In genomic region chr1:128687236-128687927, GRCm38 (mm10) we compare ENCODE assay signal across 13 mouse cellular contexts.
A peak's percentile ranks its signal among the peaks of the same experiment; 100 is the strongest.
DNase-seq lines count a peak whose midpoint lies in the region; ATAC-seq and TF ChIP-seq lines count a peak whose summit lies in the region.
"Had no signal": no experiment of that assay in that cellular context is flagged by ENCODE, and none has a peak within 500 bp of the region (broad histone marks: within the 10 kb centered on the region; RNA-seq: fewer than 3 reads in every experiment).

No protein-coding gene starts in this region.

- peak overlapping the region; percentile 11 for H3K4me3 ChIP-seq in forebrain, embryonic 10.5 days
- no peak overlapping the region for H3K4me3 ChIP-seq in forebrain, postnatal 0 days (ENCODE audit: low read depth, low read length)
- H3K4me3 ChIP-seq in embryonic facial prominence, embryonic 10.5 days, result peak overlapping the region; percentile 19; the same call in 1 of the 2 replicates
- H3K4me3 ChIP-seq in hindbrain, embryonic 12.5 days, result no peak overlapping the region
- H3K4me3 ChIP-seq in midbrain, embryonic 16.5 days (ENCODE audit: low read depth, low read length), result no peak overlapping the region
- H3K4me3 ChIP-seq: heart, embryonic 10.5 days; layer of hippocampus, adult 2 months had no signal

- no peak overlapping the region for H3K9ac ChIP-seq in forebrain, postnatal 0 days
- no peak overlapping the region for H3K9ac ChIP-seq in hindbrain, embryonic 12.5 days
- H3K9ac ChIP-seq in midbrain, embryonic 16.5 days (ENCODE audit: low read depth, low read length), result no peak overlapping the region

- no peak for TF ChIP-seq CTCF in forebrain, postnatal 0 days (IDR thresholded peaks at IDR 0.05; ENCODE audit: low read depth)

- H3K4me1 ChIP-seq in forebrain, embryonic 10.5 days, result peaks cover 56% of the 10 kb centered on the region
- no peaks in the 10 kb centered on the region; the same call in 1 of the 2 replicates for H3K4me1 ChIP-seq in forebrain, postnatal 0 days (ENCODE audit: insufficient read depth)
- H3K4me1 ChIP-seq in embryonic facial prominence, embryonic 10.5 days, result peaks cover 48% of the 10 kb centered on the region
- peaks cover 35% of the 10 kb centered on the region for H3K4me1 ChIP-seq in hindbrain, embryonic 12.5 days
- peaks cover 4% of the 10 kb centered on the region for H3K4me1 ChIP-seq in midbrain, embryonic 16.5 days (ENCODE audit: control insufficient read depth, insufficient read depth, low read length)

- no peak overlapping the region for H3K4me2 ChIP-seq in forebrain, postnatal 0 days (ENCODE audit: low read depth)
- 0 out of 2 replicates have a peak overlapping the region, but pooled peaks have one; percentile 15 for H3K4me2 ChIP-seq in hindbrain, embryonic 12.5 days (replicated peaks)
- H3K4me2 ChIP-seq in midbrain, embryonic 16.5 days (ENCODE audit: low read length), result no peak overlapping the region

- peak; percentile 69 for DNase-seq in forebrain, embryonic 10.5 days (ENCODE audit: extremely low spot score, low spot score)
- DNase-seq in forebrain, postnatal 0 days, result no peak
- DNase-seq in embryonic facial prominence, embryonic 10.5 days (ENCODE audit: low spot score), result peak; percentile 72
- DNase-seq in lung, adult 18-20 months, result no peak
- no peak for DNase-seq in lung, postnatal 25 days (ENCODE audit: low spot score)
- no peak for DNase-seq in ovary, adult 18-20 months (ENCODE audit: low spot score)
- DNase-seq: cerebellum, postnatal 25 days; liver; lung, postnatal 36 days had no signal

- no peaks in the 10 kb centered on the region for H3K9me3 ChIP-seq in forebrain, embryonic 10.5 days
- no peaks in the 10 kb centered on the region for H3K9me3 ChIP-seq in forebrain, postnatal 0 days (ENCODE audit: low read length)
- no peaks in the 10 kb centered on the region for H3K9me3 ChIP-seq in embryonic facial prominence, embryonic 10.5 days
- H3K9me3 ChIP-seq in hindbrain, embryonic 12.5 days (replicated peaks), result no peaks in the 10 kb centered on the region
- H3K9me3 ChIP-seq in midbrain, embryonic 16.5 days (replicated peaks; ENCODE audit: control insufficient read depth, low read length, poor library complexity, severe bottlenecking), result no peaks in the 10 kb centered on the region
- H3K9me3 ChIP-seq: heart, embryonic 10.5 days had no signal

- H3K36me3 ChIP-seq in forebrain, embryonic 10.5 days (replicated peaks), result no peaks in the 10 kb centered on the region
- H3K36me3 ChIP-seq in forebrain, postnatal 0 days (ENCODE audit: insufficient read depth), result no peaks in the 10 kb centered on the region
- H3K36me3 ChIP-seq in embryonic facial prominence, embryonic 10.5 days (replicated peaks), result no peaks in the 10 kb centered on the region
- H3K36me3 ChIP-seq in hindbrain, embryonic 12.5 days, result no peaks in the 10 kb centered on the region
- no peaks in the 10 kb centered on the region for H3K36me3 ChIP-seq in midbrain, embryonic 16.5 days (ENCODE audit: control insufficient read depth, insufficient read depth, low read length)
- H3K36me3 ChIP-seq: heart, embryonic 10.5 days had no signal

- ATAC-seq in forebrain, postnatal 0 days, result no peak
- peak; percentile 83 for ATAC-seq in hindbrain, embryonic 12.5 days (ENCODE audit: low FRiP score)
- 0 out of 2 replicates have a peak, but pooled peaks have one; percentile 46 for ATAC-seq in midbrain, embryonic 16.5 days

- WGBS in forebrain, embryonic 10.5 days, result 9% methylated on average over 9 of the region's 9 CpGs
- 14% methylated on average over 9 of the region's 9 CpGs for WGBS in forebrain, postnatal 0 days
- 13% methylated on average over 9 of the region's 9 CpGs for WGBS in embryonic facial prominence, embryonic 10.5 days
- WGBS in hindbrain, embryonic 12.5 days, result 6% methylated on average over 9 of the region's 9 CpGs
- WGBS in midbrain, embryonic 16.5 days, result 8% methylated on average over 9 of the region's 9 CpGs

- no peaks in the 10 kb centered on the region for H3K27me3 ChIP-seq in forebrain, embryonic 10.5 days (ENCODE audit: poor library complexity, severe bottlenecking)
- no peaks in the 10 kb centered on the region for H3K27me3 ChIP-seq in forebrain, postnatal 0 days (ENCODE audit: insufficient read depth, low read length)
- H3K27me3 ChIP-seq in embryonic facial prominence, embryonic 10.5 days (replicated peaks; ENCODE audit: low read depth, poor library complexity, severe bottlenecking), result no peaks in the 10 kb centered on the region
- H3K27me3 ChIP-seq in hindbrain, embryonic 12.5 days, result no peaks in the 10 kb centered on the region
- H3K27me3 ChIP-seq in midbrain, embryonic 16.5 days (ENCODE audit: control insufficient read depth, insufficient read depth, low read depth, low read length), result no peaks in the 10 kb centered on the region

- peak overlapping the region; percentile 82 for H3K27ac ChIP-seq in forebrain, embryonic 10.5 days
- no peak overlapping the region for H3K27ac ChIP-seq in forebrain, postnatal 0 days (ENCODE audit: low read depth, low read length)
- H3K27ac ChIP-seq in embryonic facial prominence, embryonic 10.5 days (replicated peaks), result peak overlapping the region; percentile 79
- H3K27ac ChIP-seq in hindbrain, embryonic 12.5 days, result peak overlapping the region; percentile 45
- no peak overlapping the region for H3K27ac ChIP-seq in midbrain, embryonic 16.5 days (ENCODE audit: low read length)
- H3K27ac ChIP-seq: heart, embryonic 10.5 days; layer of hippocampus, adult 2 months had no signal

Comparison
In these comparisons a context has a peak if more than half of its experiments do, and no peak if none do; other contexts are left out.
1. DNase-seq: peak in forebrain, embryonic 10.5 days (single experiment) and embryonic facial prominence, embryonic 10.5 days (single experiment); none in forebrain, postnatal 0 days (single experiment), lung, adult 18-20 months (0 of 2), lung, postnatal 25 days (single experiment) and ovary, adult 18-20 months (single experiment).
2. H3K27ac ChIP-seq: peak in forebrain, embryonic 10.5 days (single experiment), embryonic facial prominence, embryonic 10.5 days (single experiment) and hindbrain, embryonic 12.5 days (single experiment); none in forebrain, postnatal 0 days (single experiment) and midbrain, embryonic 16.5 days (single experiment).
3. H3K4me3 ChIP-seq: peak in forebrain, embryonic 10.5 days (single experiment) and embryonic facial prominence, embryonic 10.5 days (single experiment); none in forebrain, postnatal 0 days (single experiment), hindbrain, embryonic 12.5 days (single experiment) and midbrain, embryonic 16.5 days (single experiment).